Mouse (Mus musculus) heart, postnatal 0 days (tissue): ENCODE results near the gene Nhp2.

Experiments used
- CTCF ChIP-seq: IDR thresholded peaks from 2 replicates; pipeline ENCODE4 v1.5.1; 2016; ENCODE audit warnings: antibody characterized with exemption, control low read depth, low read depth
- EP300 ChIP-seq: IDR thresholded peaks from 2 replicates; pipeline ENCODE4 v1.6.1; 2016; ENCODE audit warnings: antibody characterized with exemption, low read depth

DNA sequence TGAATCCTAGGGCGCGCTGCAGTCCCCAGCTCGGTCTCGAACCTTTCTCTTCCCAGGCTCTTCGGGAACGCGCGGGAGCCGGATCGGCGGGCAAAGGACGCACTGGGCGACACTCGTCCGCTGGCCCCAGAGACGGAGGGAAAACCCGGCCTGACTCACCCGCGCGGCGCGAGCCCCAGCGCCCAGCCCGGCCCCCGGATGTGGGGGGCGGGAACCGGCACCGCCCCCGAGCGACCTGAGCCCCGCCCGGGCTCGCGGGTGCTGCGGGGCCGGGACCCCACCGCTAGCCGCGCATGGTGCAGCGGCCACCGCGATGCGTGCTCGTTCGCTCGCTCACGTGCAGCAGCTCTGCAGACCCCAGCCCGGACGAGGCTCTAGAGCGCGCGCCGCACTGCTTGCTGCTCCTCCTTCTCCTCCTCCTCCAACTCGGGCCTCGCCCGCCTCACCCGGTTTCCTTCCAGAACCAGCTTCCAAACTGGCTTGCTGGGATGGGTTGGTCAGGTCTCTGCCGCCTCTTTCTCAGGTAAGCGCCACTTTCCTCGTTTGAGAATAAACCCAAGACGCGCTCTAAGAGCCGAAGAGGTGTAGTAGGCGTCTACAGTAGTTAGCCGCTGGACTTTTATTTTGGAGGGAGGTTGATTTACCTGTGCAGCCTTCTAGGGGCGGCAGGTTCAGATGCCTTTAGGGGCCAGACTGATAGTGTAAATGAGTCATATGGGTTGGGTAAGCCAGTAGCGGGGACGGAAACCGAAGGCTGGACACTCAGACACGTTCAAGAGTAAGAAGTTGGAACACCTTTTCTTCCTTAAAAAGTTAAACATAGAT lies 31.4 kb downstream of the Nhp2 start, which contains the start of the genes N4bp3 and D930048N14Rik:
- TF ChIP-seq CTCF: no peak
- no peak for TF ChIP-seq EP300
